Mouse (Mus musculus) midbrain, embryonic 16.5 days (tissue): ENCODE measurements at regions not wholly inside any gene's neighbourhood (a gene's known extent, or its start where the extent isn't known, plus 50 kb on each side); places are given as distances from the start of the nearest gene placed in this dataset.

Experiments
- ATAC-seq: fragments of 200-750 bp; cut with Nextera tagmentation; 2 replicates; pipeline ENCODE4 v1.8.0; 2017; ENCODE audit warnings: moderate TSS enrichment
- H3K27ac ChIP-seq: fragments of 300-500 bp; sonication (generic); 2 replicates; pipeline ENCODE4 v1.5.1; 2014; ENCODE audit warnings: mild to moderate bottlenecking, low read length, mixed read lengths
- H3K27me3 ChIP-seq: fragments of 300-500 bp; sonication (generic); 2 replicates; pipeline ENCODE4 v1.6.1; 2014; ENCODE audit warnings: low read depth, low read length, mixed read lengths; ENCODE audit not compliant: control insufficient read depth, insufficient read depth
- H3K36me3 ChIP-seq: fragments of 300-500 bp; sonication (generic); 2 replicates; pipeline ENCODE4 v1.6.1; 2014; ENCODE audit warnings: mild to moderate bottlenecking, low read length, moderate library complexity, mixed read lengths; ENCODE audit not compliant: control insufficient read depth, insufficient read depth
- H3K4me1 ChIP-seq: fragments of 300-500 bp; sonication (generic); 2 replicates; pipeline ENCODE4 v1.6.1; 2014; ENCODE audit warnings: mild to moderate bottlenecking, low read length, mixed read lengths; ENCODE audit not compliant: control insufficient read depth, insufficient read depth
- H3K4me2 ChIP-seq: fragments of 300-500 bp; sonication (generic); 2 replicates; pipeline ENCODE4 v1.6.1; 2014; ENCODE audit warnings: mild to moderate bottlenecking, low read length, mixed read lengths
- H3K4me3 ChIP-seq: fragments of 300-500 bp; sonication (generic); 2 replicates; pipeline ENCODE4 v1.5.1; 2014; ENCODE audit warnings: low read depth, mild to moderate bottlenecking, low read length, moderate library complexity, mixed read lengths
- H3K9ac ChIP-seq: fragments of 300-500 bp; sonication (generic); 2 replicates; pipeline ENCODE4 v1.6.1; 2014; ENCODE audit warnings: low read depth, low read length, mixed read lengths
- H3K9me3 ChIP-seq: fragments of 300-500 bp; sonication (generic); replicated peaks from 2 replicates; pipeline ENCODE4 v1.6.1; 2014; ENCODE audit warnings: mild to moderate bottlenecking, low read length, mixed read lengths; ENCODE audit not compliant: control insufficient read depth, poor library complexity, severe bottlenecking
- WGBS: fragments of 180-500 bp; shearing (Covaris S2); extraction: QIAGEN DNeasy Blood & Tissue Kit; methylation state at CpG from one replicate; pipeline ENCODE4 v1.1.7; 2014; 5-methylcytosine and 5-hydroxymethylcytosine counted together

- Histone ChIP-seq H3K36me3 (no peaks in the 10 kb centered on the region), H3K4me2 (no peak overlapping the region), H3K9ac (no peak overlapping the region), H3K27ac (no peak overlapping the region), H3K4me1 (peaks cover 4% of the 10 kb centered on the region; the same call in 1 of the 2 replicates), H3K9me3 (no peaks in the 10 kb centered on the region), H3K27me3 (0 out of 2 replicates have a peak, but pooled peaks cover 2% of the 10 kb centered on the region), H3K4me3 (no peak overlapping the region)
- ATAC-seq, result no peak
- WGBS, result 59% methylated on average over 6 of the region's 6 CpGs
These were observed 493.9 kb downstream of the Med13l start for GRCm38 (mm10) chr5:119054393-119054792.

GRCm38 (mm10) chr5:119055430-119055829 lies 495.0 kb downstream of the Med13l start:
- peaks cover 4% of the 10 kb centered on the region; the same call in 1 of the 2 replicates for H3K4me1 ChIP-seq
- H3K27me3 ChIP-seq, result 0 out of 2 replicates have a peak, but pooled peaks cover 2% of the 10 kb centered on the region
- H3K27ac ChIP-seq, result no peak overlapping the region
- no peaks in the 10 kb centered on the region for H3K9me3 ChIP-seq
- no peak overlapping the region for H3K4me3 ChIP-seq
- no peak for ATAC-seq
- no peaks in the 10 kb centered on the region for H3K36me3 ChIP-seq
- H3K4me2 ChIP-seq, result no peak overlapping the region
- peak overlapping the region; percentile 41; the same call in 1 of the 2 replicates for H3K9ac ChIP-seq
- WGBS, result 3% methylated on average over 12 of the region's 12 CpGs

- ATAC-seq, result no peak
- Histone ChIP-seq H3K36me3 (no peaks in the 10 kb centered on the region), H3K4me3 (no peak overlapping the region), H3K4me2 (no peak overlapping the region), H3K9me3 (no peaks in the 10 kb centered on the region), H3K27ac (no peak overlapping the region), H3K4me1 (peaks cover 4% of the 10 kb centered on the region; the same call in 1 of the 2 replicates), H3K27me3 (0 out of 2 replicates have a peak, but pooled peaks cover 2% of the 10 kb centered on the region), H3K9ac (no peak overlapping the region)
- 87% methylated on average over 4 of the region's 4 CpGs for WGBS
These were observed 497.3 kb downstream of the Med13l start for GRCm38 (mm10) chr5:119057813-119058212.

GRCm38 (mm10) chr5:119058231-119058851 lies 497.9 kb downstream of the Med13l start:
- WGBS, result 65% methylated on average over 10 of the region's 10 CpGs
- Histone ChIP-seq H3K9me3 (no peaks in the 10 kb centered on the region), H3K4me3 (no peak overlapping the region), H3K36me3 (no peaks in the 10 kb centered on the region), H3K4me2 (no peak overlapping the region), H3K27ac (no peak overlapping the region), H3K9ac (no peak overlapping the region), H3K4me1 (peaks cover 4% of the 10 kb centered on the region; the same call in 1 of the 2 replicates), H3K27me3 (0 out of 2 replicates have a peak, but pooled peaks cover 2% of the 10 kb centered on the region)
- ATAC-seq, result no peak

- Histone ChIP-seq H3K27me3 (0 out of 2 replicates have a peak, but pooled peaks cover 2% of the 10 kb centered on the region), H3K4me1 (peaks cover 4% of the 10 kb centered on the region; the same call in 1 of the 2 replicates), H3K4me3 (no peak overlapping the region), H3K27ac (no peak overlapping the region), H3K9ac (no peak overlapping the region), H3K4me2 (no peak overlapping the region), H3K9me3 (no peaks in the 10 kb centered on the region), H3K36me3 (no peaks in the 10 kb centered on the region)
- 89% methylated on average over 2 of the region's 2 CpGs for WGBS
- ATAC-seq, result no peak
These were observed 498.7 kb downstream of the Med13l start for GRCm38 (mm10) chr5:119059223-119059622.

GRCm38 (mm10) chr5:119060886-119061285 lies 500.4 kb downstream of the Med13l start:
- Histone ChIP-seq H3K27ac (no peak overlapping the region), H3K9me3 (no peaks in the 10 kb centered on the region), H3K4me1 (no peaks in the 10 kb centered on the region), H3K36me3 (no peaks in the 10 kb centered on the region), H3K27me3 (0 out of 2 replicates have a peak, but pooled peaks cover 2% of the 10 kb centered on the region), H3K4me3 (no peak overlapping the region), H3K9ac (no peak overlapping the region), H3K4me2 (no peak overlapping the region)
- ATAC-seq, result no peak
- 13% methylated on average over 4 of the region's 4 CpGs for WGBS

- Histone ChIP-seq H3K4me3 (no peak overlapping the region), H3K36me3 (no peaks in the 10 kb centered on the region), H3K4me2 (no peak overlapping the region), H3K4me1 (no peaks in the 10 kb centered on the region), H3K9me3 (no peaks in the 10 kb centered on the region), H3K27ac (no peak overlapping the region), H3K27me3 (0 out of 2 replicates have a peak, but pooled peaks cover 2% of the 10 kb centered on the region), H3K9ac (no peak overlapping the region)
- 91% methylated on average over 11 of the region's 11 CpGs for WGBS
- ATAC-seq, result no peak
These were observed 502.0 kb downstream of the Med13l start for GRCm38 (mm10) chr5:119062478-119062877.

- Histone ChIP-seq H3K4me2 (no peak overlapping the region), H3K27me3 (no peaks in the 10 kb centered on the region), H3K4me3 (no peak overlapping the region), H3K36me3 (no peaks in the 10 kb centered on the region), H3K27ac (no peak overlapping the region), H3K4me1 (no peaks in the 10 kb centered on the region), H3K9me3 (no peaks in the 10 kb centered on the region), H3K9ac (no peak overlapping the region)
- 87% methylated on average over 6 of the region's 6 CpGs for WGBS
- ATAC-seq, result no peak
These were observed 506.2 kb downstream of the Med13l start for GRCm38 (mm10) chr5:119066666-119067065.

GRCm38 (mm10) chr5:119069765-119070333 lies 509.4 kb downstream of the Med13l start:
- no peak overlapping the region for H3K27ac ChIP-seq
- H3K4me2 ChIP-seq, result no peak overlapping the region
- 85% methylated on average over 10 of the region's 10 CpGs for WGBS
- H3K4me1 ChIP-seq, result no peaks in the 10 kb centered on the region
- ATAC-seq, result no peak
- H3K9ac ChIP-seq, result no peak overlapping the region
- H3K9me3 ChIP-seq, result no peaks in the 10 kb centered on the region
- no peaks in the 10 kb centered on the region for H3K27me3 ChIP-seq
- H3K36me3 ChIP-seq, result no peaks in the 10 kb centered on the region
- H3K4me3 ChIP-seq, result no peak overlapping the region
